Mouse (Mus musculus) heart, postnatal 0 days (tissue): ENCODE measurements around the gene Tnfrsf8.
"Not testable (repeated sequence)": the region's sequence is repeated elsewhere in the genome, so short reads cannot be mapped to it uniquely, and the experiment has no call there.

Experiments
- CTCF ChIP-seq: IDR thresholded peaks from 2 replicates; pipeline ENCODE4 v1.5.1; 2016; ENCODE audit warnings: antibody characterized with exemption, control low read depth, low read depth
- EP300 ChIP-seq: IDR thresholded peaks from 2 replicates; pipeline ENCODE4 v1.6.1; 2016; ENCODE audit warnings: antibody characterized with exemption, low read depth

GRCm38 (mm10) chr4:145361635-145362034, 46.7 kb upstream of the Tnfrsf8 start:
- not testable (repeated sequence) for TF ChIP-seq CTCF, EP300
